Mouse (Mus musculus) heart, embryonic 14.5 days (tissue): ENCODE measurements at regions not wholly inside any gene's neighbourhood (a gene's known extent, or its start where the extent isn't known, plus 50 kb on each side); places are given as distances from the start of the nearest gene placed in this dataset.

Experiments
- ATAC-seq: fragments of 200-750 bp; cut with Nextera tagmentation; 2 replicates; pipeline ENCODE4 v1.8.0; 2017; ENCODE audit warnings: low read depth, moderate TSS enrichment; ENCODE audit not compliant: insufficient number of reproducible peaks, insufficient read depth, low FRiP score
- H3K27ac ChIP-seq, 2 experiments: fragments of 200-500 bp in 1 of 2; fragments of 300-500 bp in 1 of 2; sonication (generic) in 1 of 2; replicated peaks in 1 of 2; 2 replicates each; pipeline ENCODE4 v1.5.1; 2012 to 2014; ENCODE audit warnings: low read depth in 2 of 2, low read length in 2 of 2, control low read depth in 1 of 2, mild to moderate bottlenecking in 1 of 2, mixed read lengths in 1 of 2; ENCODE audit not compliant: control insufficient read depth in 1 of 2, insufficient read depth in 1 of 2
- H3K27me3 ChIP-seq: fragments of 300-500 bp; sonication (generic); 2 replicates; pipeline ENCODE4 v1.6.1; 2014; ENCODE audit warnings: mild to moderate bottlenecking, low read length, control low read depth; ENCODE audit not compliant: control insufficient read depth, insufficient read depth
- H3K36me3 ChIP-seq: fragments of 300-500 bp; sonication (generic); 2 replicates; pipeline ENCODE4 v1.6.1; 2014; ENCODE audit warnings: mild to moderate bottlenecking, control low read depth, low read length, mixed read lengths; ENCODE audit not compliant: control insufficient read depth, insufficient read depth
- H3K4me1 ChIP-seq, 2 experiments: fragments of 200-500 bp in 1 of 2; fragments of 300-500 bp in 1 of 2; sonication (generic) in 1 of 2; 2 replicates each; pipeline ENCODE4 v1.6.1; 2012 to 2014; ENCODE audit warnings: low read length in 2 of 2, control low read depth in 1 of 2, mixed read lengths in 1 of 2; ENCODE audit not compliant: control insufficient read depth in 2 of 2, insufficient read depth in 2 of 2
- H3K4me2 ChIP-seq: fragments of 300-500 bp; sonication (generic); 2 replicates; pipeline ENCODE4 v1.6.1; 2014; ENCODE audit warnings: mild to moderate bottlenecking, low read length
- H3K4me3 ChIP-seq, 2 experiments: fragments of 200-500 bp in 1 of 2; fragments of 300-500 bp in 1 of 2; sonication (generic) in 1 of 2; 2 replicates each; pipeline ENCODE4 v1.5.1; 2012 to 2014; ENCODE audit warnings: low read length in 2 of 2, mild to moderate bottlenecking in 2 of 2, control low read depth in 1 of 2, low read depth in 1 of 2, moderate library complexity in 1 of 2; ENCODE audit not compliant: control insufficient read depth in 1 of 2, insufficient read depth in 1 of 2
- H3K9ac ChIP-seq: fragments of 300-500 bp; sonication (generic); 2 replicates; pipeline ENCODE4 v1.6.1; 2014; ENCODE audit warnings: mild to moderate bottlenecking, low read length
- H3K9me3 ChIP-seq: fragments of 300-500 bp; sonication (generic); 2 replicates; pipeline ENCODE4 v1.6.1; 2016; ENCODE audit warnings: low read length, control low read depth; ENCODE audit not compliant: control insufficient read depth
- WGBS: fragments of 180-500 bp; shearing (Covaris S2); extraction: QIAGEN DNeasy Blood & Tissue Kit; methylation state at CpG from one replicate; pipeline ENCODE4 v1.1.7; 2014; 5-methylcytosine and 5-hydroxymethylcytosine counted together

GRCm38 (mm10) chr5:119216146-119216545 is 454.3 kb upstream of the Tbx3 start:
- 63% methylated on average over 3 of the region's 3 CpGs for WGBS
- Histone ChIP-seq H3K4me3 (no peak overlapping the region), H3K27me3 (peaks cover 4% of the 10 kb centered on the region; the same call in 1 of the 2 replicates), H3K9ac (no peak overlapping the region), H3K9me3 (no peaks in the 10 kb centered on the region), H3K4me2 (no peak overlapping the region), H3K27ac (no peak overlapping the region), H3K36me3 (no peaks in the 10 kb centered on the region), H3K4me1 (no peaks in the 10 kb centered on the region)
- no peak for ATAC-seq

GRCm38 (mm10) chr5:119217077-119217476 is 453.4 kb upstream of the Tbx3 start:
- Histone ChIP-seq H3K9me3 (no peaks in the 10 kb centered on the region), H3K4me3 (no peak overlapping the region), H3K9ac (no peak overlapping the region), H3K27ac (no peak overlapping the region), H3K4me2 (no peak overlapping the region), H3K27me3 (peaks cover 4% of the 10 kb centered on the region; the same call in 1 of the 2 replicates), H3K4me1 (no peaks in the 10 kb centered on the region), H3K36me3 (no peaks in the 10 kb centered on the region)
- no peak for ATAC-seq
- 81% methylated on average over 9 of the region's 9 CpGs for WGBS

GRCm38 (mm10) chr5:119228691-119229090 is 441.8 kb upstream of the Tbx3 start:
- no peaks in the 10 kb centered on the region for H3K9me3 ChIP-seq
- H3K4me3 ChIP-seq, result no peak overlapping the region
- H3K36me3 ChIP-seq, result no peaks in the 10 kb centered on the region
- H3K27ac ChIP-seq, result no peak overlapping the region
- no peak for ATAC-seq
- H3K4me1 ChIP-seq, result no peaks in the 10 kb centered on the region
- no peaks in the 10 kb centered on the region for H3K27me3 ChIP-seq
- H3K4me2 ChIP-seq, result no peak overlapping the region
- WGBS, result 80% methylated on average over 5 of the region's 5 CpGs
- H3K9ac ChIP-seq, result no peak overlapping the region

GRCm38 (mm10) chr5:119232941-119233340 is 437.5 kb upstream of the Tbx3 start:
- Histone ChIP-seq H3K4me2 (no peak overlapping the region), H3K27me3 (no peaks in the 10 kb centered on the region; the same call in 1 of the 2 replicates), H3K27ac (no peak overlapping the region), H3K36me3 (no peaks in the 10 kb centered on the region), H3K9ac (no peak overlapping the region), H3K4me3 (no peak overlapping the region), H3K4me1 (no peaks in the 10 kb centered on the region), H3K9me3 (no peaks in the 10 kb centered on the region)
- ATAC-seq, result no peak
- 57% methylated on average over 7 of the region's 7 CpGs for WGBS

- no peak overlapping the region for H3K4me2 ChIP-seq
- no peaks in the 10 kb centered on the region for H3K4me1 ChIP-seq
- no peak overlapping the region for H3K27ac ChIP-seq
- no peak overlapping the region for H3K4me3 ChIP-seq
- no peaks in the 10 kb centered on the region for H3K36me3 ChIP-seq
- WGBS, result 85% methylated on average over 10 of the region's 10 CpGs
- H3K9me3 ChIP-seq, result no peaks in the 10 kb centered on the region
- ATAC-seq, result no peak
- H3K9ac ChIP-seq, result no peak overlapping the region
- no peaks in the 10 kb centered on the region; the same call in 1 of the 2 replicates for H3K27me3 ChIP-seq
Measured at GRCm38 (mm10) chr5:119235884-119236283, 434.6 kb upstream of the Tbx3 start.

- no peaks in the 10 kb centered on the region for H3K27me3 ChIP-seq
- H3K4me3 ChIP-seq, result no peak overlapping the region
- no peaks in the 10 kb centered on the region for H3K36me3 ChIP-seq
- no peak overlapping the region for H3K27ac ChIP-seq
- WGBS, result 52% methylated on average over 10 of the region's 10 CpGs
- ATAC-seq, result no peak
- no peaks in the 10 kb centered on the region; a peak in 1 of 4 replicates for H3K4me1 ChIP-seq
- H3K9me3 ChIP-seq, result no peaks in the 10 kb centered on the region
- no peak overlapping the region for H3K4me2 ChIP-seq
- H3K9ac ChIP-seq, result no peak overlapping the region
Measured at GRCm38 (mm10) chr5:119246824-119247223, 423.6 kb upstream of the Tbx3 start.

GRCm38 (mm10) chr5:119248626-119249025 is 421.8 kb upstream of the Tbx3 start:
- no peaks in the 10 kb centered on the region for H3K36me3 ChIP-seq
- no peak overlapping the region for H3K9ac ChIP-seq
- H3K27ac ChIP-seq, result no peak overlapping the region
- no peaks in the 10 kb centered on the region for H3K9me3 ChIP-seq
- no peak overlapping the region for H3K4me2 ChIP-seq
- no peak for ATAC-seq
- H3K27me3 ChIP-seq, result no peaks in the 10 kb centered on the region
- no peak overlapping the region for H3K4me3 ChIP-seq
- H3K4me1 ChIP-seq, result no peaks in the 10 kb centered on the region; a peak in 1 of 4 replicates
- WGBS, result 61% methylated on average over 6 of the region's 6 CpGs

GRCm38 (mm10) chr5:119249124-119249718 is 421.2 kb upstream of the Tbx3 start:
- Histone ChIP-seq H3K9ac (no peak overlapping the region), H3K4me3 (no peak overlapping the region), H3K27ac (no peak overlapping the region), H3K9me3 (no peaks in the 10 kb centered on the region), H3K27me3 (no peaks in the 10 kb centered on the region), H3K36me3 (no peaks in the 10 kb centered on the region), H3K4me1 (no peaks in the 10 kb centered on the region; a peak in 1 of 4 replicates), H3K4me2 (no peak overlapping the region)
- ATAC-seq, result no peak
- 30% methylated on average over 6 of the region's 6 CpGs for WGBS
